Mouse (Mus musculus) adrenal gland, adult 10 weeks (tissue): Measurements from ENCODE around the gene Aff2. TPM values are rescaled to one million over a fixed set of nuclear protein-coding genes. Genes with fewer than 3 reads are reported as not detected.

Experiments used
- polyA plus RNA-seq: library from polyadenylated mRNA; stranded (reverse); fragments of 350-450 nt; fragmentation: Illumina TruSeq; extraction: RNeasy Lipid Tissue Mini Kit (QIAGEN cat#74804); gene quantifications from one replicate; pipeline ENCODE4 v1.2.3, GENCODE M21; 2014; ENCODE audit warnings: low read depth, low replicate concordance

Gene Aff2
- polyA plus RNA-seq: 4.1 TPM

GRCm38 (mm10) chrX:69360238-69361054, at the start of gene Aff2:
Gene Aff2, plus strand, starts transcription at chrX:69360294.

